Mouse (Mus musculus): ENCODE results near the gene Ovol3. TPM values are rescaled to one million over a fixed set of nuclear protein-coding genes. Genes with fewer than 3 reads are reported as not detected.

Ovol3 gene
- polyA plus RNA-seq (2014; fragmentation: Nextera tagmentation; extraction: Ambion mirVana), result not detected in 2 replicates

- Histone ChIP-seq H3K27me3 (ENCODE audit: control insufficient read depth, insufficient read depth, low read length) (no peaks in the 10 kb centered on the region), H3K27ac (replicated peaks in 1 of 2; ENCODE audit: control insufficient read depth in 1 of 2, insufficient read depth in 1 of 2, low read depth in 2 of 2, low read length in 2 of 2) (no peak within 1 kb of the TSS), H3K9me3 (ENCODE audit: control insufficient read depth, low read length) (no peaks in the 10 kb centered on the region), H3K36me3 (ENCODE audit: control insufficient read depth, insufficient read depth, low read length) (peaks cover 24% of the 10 kb centered on the region), H3K4me1 (ENCODE audit: control insufficient read depth in 2 of 2, insufficient read depth in 2 of 2, low read length in 2 of 2) (peaks cover 3 to 9% of the 10 kb centered on the region in 2 experiments; a peak in 3 of 4 replicates), H3K9ac (ENCODE audit: low read length) (no peak within 1 kb of the TSS), H3K4me2 (ENCODE audit: low read length) (no peak within 1 kb of the TSS), H3K4me3 (ENCODE audit: control insufficient read depth in 1 of 2, insufficient read depth in 1 of 2, low read depth in 1 of 2, low read length in 2 of 2) (no peak within 1 kb of the TSS)
- WGBS, result 79% methylated on average over 4 of the region's 4 CpGs
- ATAC-seq (ENCODE audit: insufficient number of reproducible peaks, insufficient read depth, low FRiP score, low read depth), result no peak
Observed at GRCm38 (mm10) chr7:30235625-30236024, at the start of gene Ovol3. TSS of gene Ovol3 (minus strand) at chr7:30235725.

- Histone ChIP-seq H3K4me2 (ENCODE audit: low read length) (no peak overlapping the region), H3K36me3 (ENCODE audit: control insufficient read depth, insufficient read depth, low read length) (no peaks in the 10 kb centered on the region), H3K4me3 (ENCODE audit: control insufficient read depth in 1 of 2, insufficient read depth in 1 of 2, low read depth in 1 of 2, low read length in 2 of 2) (no peak overlapping the region), H3K27me3 (ENCODE audit: control insufficient read depth, insufficient read depth, low read length) (no peaks in the 10 kb centered on the region), H3K9ac (ENCODE audit: low read length) (0 out of 2 replicates have a peak overlapping the region, but pooled peaks have one; percentile 21), H3K4me1 (ENCODE audit: control insufficient read depth in 2 of 2, insufficient read depth in 2 of 2, low read length in 2 of 2) (peaks cover 7 to 13% of the 10 kb centered on the region in 2 experiments; a peak in 3 of 4 replicates), H3K9me3 (ENCODE audit: control insufficient read depth, low read length) (no peaks in the 10 kb centered on the region), H3K27ac (replicated peaks in 1 of 2; ENCODE audit: control insufficient read depth in 1 of 2, insufficient read depth in 1 of 2, low read depth in 2 of 2, low read length in 2 of 2) (no peak overlapping the region)
- ATAC-seq (ENCODE audit: insufficient number of reproducible peaks, insufficient read depth, low FRiP score, low read depth), result no peak
- 49% methylated on average over 7 of the region's 7 CpGs for WGBS
Observed at GRCm38 (mm10) chr7:30282740-30283139, 47.2 kb upstream of the Ovol3 start.

GRCm38 (mm10) chr7:30281522-30281921, 46.0 kb upstream of the Ovol3 start:
- Histone ChIP-seq H3K4me1 (ENCODE audit: control insufficient read depth in 2 of 2, insufficient read depth in 2 of 2, low read length in 2 of 2) (peaks cover 7 to 13% of the 10 kb centered on the region in 2 experiments; a peak in 3 of 4 replicates), H3K36me3 (ENCODE audit: control insufficient read depth, insufficient read depth, low read length) (0 out of 2 replicates have a peak, but pooled peaks cover 4% of the 10 kb centered on the region), H3K27ac (replicated peaks in 1 of 2; ENCODE audit: control insufficient read depth in 1 of 2, insufficient read depth in 1 of 2, low read depth in 2 of 2, low read length in 2 of 2) (peak overlapping the region; percentile 97 to 99; a peak in 3 of 4 replicates), H3K4me3 (ENCODE audit: control insufficient read depth in 1 of 2, insufficient read depth in 1 of 2, low read depth in 1 of 2, low read length in 2 of 2) (peak overlapping the region in 1 of 2 experiments; percentile 88; a peak in 1 of 4 replicates), H3K4me2 (ENCODE audit: low read length) (peak overlapping the region; percentile 91; the same call in 1 of the 2 replicates), H3K27me3 (ENCODE audit: control insufficient read depth, insufficient read depth, low read length) (no peaks in the 10 kb centered on the region), H3K9me3 (ENCODE audit: control insufficient read depth, low read length) (no peaks in the 10 kb centered on the region), H3K9ac (ENCODE audit: low read length) (no peak overlapping the region)
- 77% methylated on average over 4 of the region's 4 CpGs for WGBS
- ATAC-seq (ENCODE audit: insufficient number of reproducible peaks, insufficient read depth, low FRiP score, low read depth), result no peak

- Histone ChIP-seq H3K27ac (replicated peaks in 1 of 2; ENCODE audit: control insufficient read depth in 1 of 2, insufficient read depth in 1 of 2, low read depth in 2 of 2, low read length in 2 of 2) (peak overlapping the region; percentile 97 to 99), H3K9me3 (ENCODE audit: control insufficient read depth, low read length) (no peaks in the 10 kb centered on the region), H3K4me2 (ENCODE audit: low read length) (peak overlapping the region; percentile 91), H3K4me1 (ENCODE audit: control insufficient read depth in 2 of 2, insufficient read depth in 2 of 2, low read length in 2 of 2) (peaks cover 7 to 13% of the 10 kb centered on the region in 2 experiments), H3K27me3 (ENCODE audit: control insufficient read depth, insufficient read depth, low read length) (no peaks in the 10 kb centered on the region), H3K36me3 (ENCODE audit: control insufficient read depth, insufficient read depth, low read length) (0 out of 2 replicates have a peak, but pooled peaks cover 4% of the 10 kb centered on the region), H3K9ac (ENCODE audit: low read length) (peak overlapping the region; percentile 76), H3K4me3 (ENCODE audit: control insufficient read depth in 1 of 2, insufficient read depth in 1 of 2, low read depth in 1 of 2, low read length in 2 of 2) (peak overlapping the region; percentile 44 to 88)
- 1% methylated on average over 20 of the region's 20 CpGs for WGBS
- peak; percentile 88 for ATAC-seq (ENCODE audit: insufficient number of reproducible peaks, insufficient read depth, low FRiP score, low read depth)
Observed at GRCm38 (mm10) chr7:30280670-30281138, 45.2 kb upstream of the Ovol3 start.

GRCm38 (mm10) chr7:30279951-30280669, 44.6 kb upstream of the Ovol3 start, which contains the start of the genes Thap8 and Wdr62:
TSS of gene Thap8 (plus strand) at chr7:30280094.
TSS of gene Wdr62 (minus strand) at chr7:30280419.
- WGBS, result under 1% methylated on average over 49 of the region's 49 CpGs
- H3K4me2 ChIP-seq (ENCODE audit: low read length), result peak within 1 kb of the TSS; percentile 91

GRCm38 (mm10) chr7:30279536-30279935, 44.0 kb upstream of the Ovol3 start:
- Histone ChIP-seq H3K36me3 (ENCODE audit: control insufficient read depth, insufficient read depth, low read length) (0 out of 2 replicates have a peak, but pooled peaks cover 4% of the 10 kb centered on the region), H3K4me3 (ENCODE audit: control insufficient read depth in 1 of 2, insufficient read depth in 1 of 2, low read depth in 1 of 2, low read length in 2 of 2) (peak overlapping the region; percentile 88 to 94), H3K27ac (replicated peaks in 1 of 2; ENCODE audit: control insufficient read depth in 1 of 2, insufficient read depth in 1 of 2, low read depth in 2 of 2, low read length in 2 of 2) (peak overlapping the region in 1 of 2 experiments; percentile 99; a peak in 3 of 4 replicates), H3K27me3 (ENCODE audit: control insufficient read depth, insufficient read depth, low read length) (no peaks in the 10 kb centered on the region), H3K4me2 (ENCODE audit: low read length) (peak overlapping the region; percentile 91), H3K9ac (ENCODE audit: low read length) (peak overlapping the region; percentile 76), H3K9me3 (ENCODE audit: control insufficient read depth, low read length) (no peaks in the 10 kb centered on the region), H3K4me1 (ENCODE audit: control insufficient read depth in 2 of 2, insufficient read depth in 2 of 2, low read length in 2 of 2) (peaks cover 13 to 21% of the 10 kb centered on the region in 2 experiments)
- ATAC-seq (ENCODE audit: insufficient number of reproducible peaks, insufficient read depth, low FRiP score, low read depth), result no peak
- 0% methylated on average over 6 of the region's 6 CpGs for WGBS

More at GRCm38 (mm10) chr7:30279951-30280669, 44.6 kb upstream of the Ovol3 start, which contains the start of the genes Thap8 and Wdr62:
- peak; percentile 93 for ATAC-seq (ENCODE audit: insufficient number of reproducible peaks, insufficient read depth, low FRiP score, low read depth)
- Histone ChIP-seq H3K36me3 (ENCODE audit: control insufficient read depth, insufficient read depth, low read length) (0 out of 2 replicates have a peak, but pooled peaks cover 4% of the 10 kb centered on the region), H3K27me3 (ENCODE audit: control insufficient read depth, insufficient read depth, low read length) (no peaks in the 10 kb centered on the region), H3K4me3 (ENCODE audit: control insufficient read depth in 1 of 2, insufficient read depth in 1 of 2, low read depth in 1 of 2, low read length in 2 of 2) (peak within 1 kb of the TSS; percentile 88 to 94), H3K9ac (ENCODE audit: low read length) (peak within 1 kb of the TSS; percentile 76), H3K9me3 (ENCODE audit: control insufficient read depth, low read length) (no peaks in the 10 kb centered on the region), H3K4me1 (ENCODE audit: control insufficient read depth in 2 of 2, insufficient read depth in 2 of 2, low read length in 2 of 2) (peaks cover 10 to 17% of the 10 kb centered on the region in 2 experiments), H3K27ac (replicated peaks in 1 of 2; ENCODE audit: control insufficient read depth in 1 of 2, insufficient read depth in 1 of 2, low read depth in 2 of 2, low read length in 2 of 2) (peak within 1 kb of the TSS; percentile 97 to 99)

- H3K4me1 ChIP-seq (ENCODE audit: control insufficient read depth in 2 of 2, insufficient read depth in 2 of 2, low read length in 2 of 2), result peaks cover 13 to 22% of the 10 kb centered on the region in 2 experiments
- 0 out of 2 replicates have a peak, but pooled peaks cover 4% of the 10 kb centered on the region for H3K36me3 ChIP-seq (ENCODE audit: control insufficient read depth, insufficient read depth, low read length)
- no peaks in the 10 kb centered on the region for H3K27me3 ChIP-seq (ENCODE audit: control insufficient read depth, insufficient read depth, low read length)
- H3K9ac ChIP-seq (ENCODE audit: low read length), result no peak overlapping the region
- H3K27ac ChIP-seq (replicated peaks in 1 of 2; ENCODE audit: control insufficient read depth in 1 of 2, insufficient read depth in 1 of 2, low read depth in 2 of 2, low read length in 2 of 2), result no peak overlapping the region
- peak overlapping the region; percentile 91 for H3K4me2 ChIP-seq (ENCODE audit: low read length)
- peak overlapping the region in 1 of 2 experiments; percentile 88; a peak in 2 of 4 replicates for H3K4me3 ChIP-seq (ENCODE audit: control insufficient read depth in 1 of 2, insufficient read depth in 1 of 2, low read depth in 1 of 2, low read length in 2 of 2)
- ATAC-seq (ENCODE audit: insufficient number of reproducible peaks, insufficient read depth, low FRiP score, low read depth), result no peak
- WGBS, result 59% methylated on average over 2 of the region's 2 CpGs
- H3K9me3 ChIP-seq (ENCODE audit: control insufficient read depth, low read length), result no peaks in the 10 kb centered on the region
Observed at GRCm38 (mm10) chr7:30278911-30279310, 43.4 kb upstream of the Ovol3 start.

Data from heart, embryonic 14.5 days (tissue).